Mouse (Mus musculus) heart, embryonic 16.5 days (tissue): Measurements from ENCODE around the gene Raver1. TPM values are rescaled to one million over a fixed set of nuclear protein-coding genes. Genes with fewer than 3 reads are reported as not detected.
A peak's percentile ranks its signal among the peaks of the same experiment; 100 is the strongest.

ENCODE experiments used
- ATAC-seq: fragments of 200-750 bp; cut with Nextera tagmentation; replicated peaks from 2 replicates; pipeline ENCODE4 v1.8.0; 2017; ENCODE audit warnings: moderate number of reproducible peaks; ENCODE audit not compliant: insufficient read depth, low FRiP score; ENCODE audit errors: extremely low read depth
- H3K27ac ChIP-seq: fragments of 300-500 bp; sonication (generic); 2 replicates; pipeline ENCODE4 v1.5.1; 2014; ENCODE audit warnings: mild to moderate bottlenecking, low read length, control low read depth, moderate library complexity
- H3K27me3 ChIP-seq: fragments of 300-500 bp; sonication (generic); 2 replicates; pipeline ENCODE4 v1.6.1; 2014; ENCODE audit warnings: low read length, mixed read lengths; ENCODE audit not compliant: control insufficient read depth, insufficient read depth
- H3K36me3 ChIP-seq: fragments of 300-500 bp; sonication (generic); 2 replicates; pipeline ENCODE4 v1.6.1; 2014; ENCODE audit not compliant: control insufficient read depth, insufficient read depth
- H3K4me1 ChIP-seq: fragments of 300-500 bp; sonication (generic); 2 replicates; pipeline ENCODE4 v1.6.1; 2014; ENCODE audit warnings: low read length, mixed read lengths; ENCODE audit not compliant: control insufficient read depth, insufficient read depth
- H3K4me2 ChIP-seq: fragments of 300-500 bp; sonication (generic); 2 replicates; pipeline ENCODE4 v1.6.1; 2014; ENCODE audit warnings: low read depth, mild to moderate bottlenecking, control low read depth, low read length
- H3K4me3 ChIP-seq: fragments of 300-500 bp; sonication (generic); 2 replicates; pipeline ENCODE4 v1.5.1; 2014; ENCODE audit warnings: mild to moderate bottlenecking, control low read depth, low read length
- H3K9ac ChIP-seq: fragments of 300-500 bp; sonication (generic); 2 replicates; pipeline ENCODE4 v1.6.1; 2014; ENCODE audit warnings: low read length, control low read depth
- H3K9me3 ChIP-seq: fragments of 300-500 bp; sonication (generic); replicated peaks from 2 replicates; pipeline ENCODE4 v1.6.1; 2016; ENCODE audit warnings: low read length; ENCODE audit not compliant: control insufficient read depth
- WGBS: fragments of 180-500 bp; shearing (Covaris S2); extraction: QIAGEN DNeasy Blood & Tissue Kit; methylation state at CpG from one replicate; pipeline ENCODE4 v1.1.7; 2014; 5-methylcytosine and 5-hydroxymethylcytosine counted together
- polyA plus RNA-seq: library from polyadenylated mRNA; unstranded; fragments of >200 nt; fragmentation: Nextera tagmentation; extraction: Ambion mirVana; gene quantifications from 2 replicates; pipeline ENCODE4 v1.2.1, GENCODE M21; 2015

The Raver1 gene
- polyA plus RNA-seq, 1 experiment from 2014 or later: 49.3 TPM

DNA sequence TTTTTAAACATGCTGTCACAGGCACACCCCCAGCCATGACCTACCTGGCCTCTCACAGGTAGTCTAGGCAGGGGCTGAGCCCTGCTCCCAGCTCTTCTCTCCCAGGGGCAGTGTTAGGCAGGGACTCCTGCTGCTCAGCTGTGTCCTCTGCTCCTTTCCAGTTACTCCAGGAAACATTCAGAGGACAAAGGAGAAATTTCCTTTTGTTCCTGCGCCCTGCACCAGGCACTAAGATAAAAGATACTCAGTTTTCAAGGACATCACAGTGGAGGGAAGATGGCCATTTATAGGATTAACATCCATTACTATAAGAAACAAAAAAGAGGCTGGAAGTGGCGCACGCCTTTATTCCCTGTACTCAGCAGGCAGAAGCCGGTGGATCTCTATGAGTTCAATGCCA is 4.2 kb upstream of the Raver1 start:
- no peaks in the 10 kb centered on the region for H3K36me3 ChIP-seq
- H3K4me3 ChIP-seq: no peak overlapping the region
- WGBS: 92% methylated on average over 4 of the region's 4 CpGs
- no peaks in the 10 kb centered on the region for H3K27me3 ChIP-seq
- H3K27ac ChIP-seq: no peak overlapping the region
- H3K4me2 ChIP-seq: no peak overlapping the region
- H3K9ac ChIP-seq: no peak overlapping the region
- no peaks in the 10 kb centered on the region for H3K9me3 ChIP-seq
- peaks cover 6% of the 10 kb centered on the region for H3K4me1 ChIP-seq
- no peak for ATAC-seq

DNA sequence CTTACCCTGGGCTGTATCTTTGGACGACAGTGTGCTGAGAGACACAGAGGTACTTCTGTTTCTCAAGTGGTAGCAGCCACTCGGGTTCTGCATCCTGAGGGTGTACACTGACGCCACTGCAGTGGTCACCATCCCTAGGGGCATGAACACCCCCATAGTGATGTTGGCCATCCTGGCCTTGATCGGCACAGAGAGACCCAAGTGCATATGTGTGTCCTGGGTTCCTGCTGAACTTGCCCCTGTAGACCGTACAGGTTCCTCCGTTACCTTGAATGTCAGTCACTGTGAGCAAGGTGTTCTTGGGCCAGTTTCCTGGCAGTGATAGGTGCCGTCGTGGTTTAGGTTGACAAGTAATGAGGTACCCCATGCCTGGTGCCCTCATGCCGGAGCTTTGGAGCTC is 1.6 kb upstream of the Raver1 start:
- no peak for ATAC-seq
- H3K4me1 ChIP-seq: peaks cover 15% of the 10 kb centered on the region
- no peak overlapping the region for H3K4me3 ChIP-seq
- H3K9me3 ChIP-seq: no peaks in the 10 kb centered on the region
- 90% methylated on average over 9 of the region's 9 CpGs for WGBS
- no peak overlapping the region for H3K9ac ChIP-seq
- no peaks in the 10 kb centered on the region for H3K27me3 ChIP-seq
- H3K27ac ChIP-seq: no peak overlapping the region
- H3K36me3 ChIP-seq: peaks cover 11% of the 10 kb centered on the region
- no peak overlapping the region for H3K4me2 ChIP-seq

DNA sequence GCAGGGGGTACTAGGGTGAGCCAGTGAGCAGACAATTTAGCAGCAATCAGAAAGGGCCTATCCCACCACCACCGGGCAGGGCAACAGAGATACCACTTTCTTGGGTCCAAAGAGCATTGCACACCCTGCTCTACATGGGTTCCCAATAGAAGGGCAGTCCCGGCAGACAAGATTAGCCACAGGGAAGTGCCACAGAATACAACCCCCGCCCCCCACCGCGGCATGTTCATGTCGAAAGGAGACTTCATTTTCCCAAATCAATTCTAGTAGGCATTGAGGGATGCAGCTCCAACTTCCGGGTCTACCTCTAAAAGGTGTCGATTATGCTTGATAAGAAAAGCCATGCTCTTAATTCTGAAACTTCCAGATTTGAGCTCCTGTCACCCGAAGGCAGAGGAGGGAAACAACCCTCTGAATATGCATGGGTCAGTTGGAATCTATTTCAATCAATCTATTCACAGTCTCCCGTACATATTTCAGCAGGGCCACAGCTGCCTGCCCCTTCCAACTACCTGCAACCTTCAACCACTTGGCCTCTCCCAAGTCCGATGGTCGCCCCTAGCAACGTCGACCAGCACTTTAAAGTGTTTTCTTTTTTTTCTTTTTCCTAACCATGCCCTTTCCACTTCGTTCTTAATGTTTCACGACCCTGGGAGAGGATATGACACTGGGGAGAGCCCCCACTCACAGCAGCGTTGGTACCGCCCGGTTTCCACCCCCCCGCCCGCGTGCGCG is 669 bp downstream of the Raver1 start:
- 2% methylated on average over 24 of the region's 24 CpGs for WGBS
- Histone ChIP-seq H3K4me3 (peak overlapping the region; percentile 75), H3K9ac (peak overlapping the region; percentile 85), H3K9me3 (no peaks in the 10 kb centered on the region), H3K36me3 (peaks cover 31% of the 10 kb centered on the region), H3K4me1 (peaks cover 15% of the 10 kb centered on the region), H3K4me2 (peak overlapping the region; percentile 91), H3K27ac (peak overlapping the region; percentile 88), H3K27me3 (no peaks in the 10 kb centered on the region)
- ATAC-seq: no peak

DNA sequence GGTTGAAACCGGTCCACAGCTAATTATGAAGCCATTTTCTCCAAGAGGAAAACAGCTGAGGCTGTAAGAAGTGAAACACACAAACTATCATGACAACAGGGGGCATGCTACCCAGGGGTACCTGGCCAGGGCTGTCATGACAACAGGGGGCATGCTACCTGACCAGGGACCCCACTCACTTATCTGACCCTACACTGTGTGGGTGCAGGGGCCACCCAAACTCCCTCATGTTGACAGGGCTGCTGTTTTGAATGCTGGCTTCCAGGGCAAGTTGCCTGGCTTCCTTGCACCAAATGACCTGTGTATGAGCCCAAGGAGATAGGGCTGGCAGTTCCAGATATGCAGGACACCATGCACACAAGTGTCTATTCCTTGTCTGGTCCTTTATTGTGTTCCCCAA is 1.3 kb downstream of the Raver1 start:
- H3K27ac ChIP-seq: no peak overlapping the region
- no peaks in the 10 kb centered on the region for H3K9me3 ChIP-seq
- H3K4me2 ChIP-seq: peak overlapping the region; percentile 91
- ATAC-seq: no peak
- H3K9ac ChIP-seq: peak overlapping the region; percentile 85
- peaks cover 37% of the 10 kb centered on the region for H3K36me3 ChIP-seq
- 84% methylated on average over 1 of the region's 1 CpGs for WGBS
- H3K4me3 ChIP-seq: peak overlapping the region; percentile 75
- H3K27me3 ChIP-seq: no peaks in the 10 kb centered on the region
- H3K4me1 ChIP-seq: peaks cover 15% of the 10 kb centered on the region

DNA sequence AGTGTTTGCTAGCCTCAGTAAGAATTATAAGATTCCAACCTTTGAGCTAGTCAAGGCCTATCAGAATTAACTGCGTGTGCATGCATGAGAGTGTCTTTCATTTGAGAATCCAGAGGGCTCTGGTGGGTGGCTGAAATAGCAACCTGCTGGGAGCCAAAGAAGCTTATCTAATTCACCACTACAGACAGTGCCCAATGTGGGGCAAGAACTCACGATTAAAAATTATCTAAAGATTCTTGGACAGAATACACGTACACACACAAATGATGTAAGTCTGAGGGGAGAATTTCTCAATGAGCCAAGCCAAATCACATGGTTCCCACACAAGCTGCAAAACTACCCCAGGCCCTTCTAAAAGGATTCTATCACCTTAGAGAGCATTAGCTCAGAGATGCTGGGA is 8.5 kb downstream of the Raver1 start:
- Histone ChIP-seq H3K4me2 (no peak overlapping the region), H3K9ac (no peak overlapping the region), H3K4me1 (peaks cover 3% of the 10 kb centered on the region; the same call in 1 of the 2 replicates), H3K9me3 (no peaks in the 10 kb centered on the region), H3K4me3 (no peak overlapping the region), H3K27me3 (no peaks in the 10 kb centered on the region), H3K36me3 (peaks cover 91% of the 10 kb centered on the region), H3K27ac (no peak overlapping the region)
- WGBS: 34% methylated on average over 3 of the region's 3 CpGs
- peak; percentile 49 for ATAC-seq

DNA sequence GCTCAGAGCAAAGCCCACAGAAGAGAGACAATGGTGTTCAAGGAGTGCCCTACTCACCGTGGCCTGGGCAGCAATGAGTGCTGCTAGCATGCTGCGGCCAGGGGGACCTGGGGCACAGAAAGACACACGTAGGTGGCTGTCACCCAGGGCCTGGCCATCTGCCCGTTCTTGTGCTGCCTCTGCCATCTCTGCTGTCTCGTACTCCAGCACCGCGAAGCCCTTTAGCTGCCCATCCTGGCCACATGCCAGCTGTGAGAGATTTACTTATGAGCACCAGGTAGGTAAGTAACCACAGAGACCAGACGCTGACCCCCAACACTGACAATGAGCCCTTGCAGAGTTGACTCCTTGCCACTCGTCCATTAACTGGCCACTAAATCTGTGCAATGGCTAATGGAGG is 10.7 kb downstream of the Raver1 start:
- no peak overlapping the region for H3K4me2 ChIP-seq
- WGBS: 69% methylated on average over 9 of the region's 9 CpGs
- H3K9me3 ChIP-seq: no peaks in the 10 kb centered on the region
- ATAC-seq: no peak
- no peak overlapping the region for H3K9ac ChIP-seq
- H3K27me3 ChIP-seq: no peaks in the 10 kb centered on the region
- no peak overlapping the region for H3K4me3 ChIP-seq
- peaks cover 87% of the 10 kb centered on the region for H3K36me3 ChIP-seq
- peaks cover 3% of the 10 kb centered on the region; the same call in 1 of the 2 replicates for H3K4me1 ChIP-seq
- no peak overlapping the region for H3K27ac ChIP-seq

DNA sequence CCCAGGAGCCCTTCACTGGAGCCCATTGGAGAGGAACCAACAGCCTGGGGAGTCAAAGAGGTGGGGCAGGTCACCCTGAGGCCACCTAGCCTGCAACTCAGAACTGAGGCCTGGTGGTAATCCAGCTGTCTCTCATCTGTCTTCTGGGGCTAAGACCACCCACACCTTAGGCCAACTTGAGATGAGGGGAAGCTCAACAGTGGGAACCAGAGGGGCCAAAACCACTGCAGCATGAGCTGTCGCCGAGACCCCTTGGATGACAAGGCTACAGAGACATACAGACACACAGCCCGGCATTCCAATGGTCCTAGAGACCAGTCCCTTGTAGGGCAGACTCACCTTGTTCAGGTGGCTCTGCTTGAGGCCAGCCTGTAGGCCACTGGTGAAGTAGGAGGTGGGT is 16.2 kb downstream of the Raver1 start:
- no peak overlapping the region for H3K4me3 ChIP-seq
- WGBS: 88% methylated on average over 3 of the region's 3 CpGs
- no peak overlapping the region for H3K9ac ChIP-seq
- H3K36me3 ChIP-seq: peaks cover 56% of the 10 kb centered on the region
- no peaks in the 10 kb centered on the region for H3K27me3 ChIP-seq
- H3K9me3 ChIP-seq: no peaks in the 10 kb centered on the region
- no peak overlapping the region for H3K4me2 ChIP-seq
- no peak overlapping the region for H3K27ac ChIP-seq
- H3K4me1 ChIP-seq: peaks cover 11% of the 10 kb centered on the region
- no peak for ATAC-seq

DNA sequence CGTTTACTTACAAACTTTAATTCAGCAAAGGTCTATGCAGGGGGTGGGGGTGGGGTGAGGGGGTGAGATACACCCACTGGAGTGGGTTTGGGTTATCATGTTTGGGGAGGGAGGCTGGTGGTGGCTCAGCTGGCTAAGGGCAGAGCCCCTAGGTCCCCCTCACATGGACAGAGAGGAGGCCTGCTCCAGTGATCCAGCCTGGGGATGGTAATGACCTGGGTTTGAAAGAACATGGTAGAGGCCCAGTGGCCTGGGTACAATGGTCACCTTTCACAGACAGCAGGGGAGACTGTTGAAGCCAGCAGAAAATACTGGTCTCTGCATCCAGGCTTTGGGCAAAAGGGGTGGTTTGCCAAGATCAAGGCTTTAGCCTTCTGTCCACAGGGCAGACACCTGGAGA is 17.6 kb downstream of the Raver1 start:
- Histone ChIP-seq H3K4me3 (no peak overlapping the region), H3K4me1 (peaks cover 11% of the 10 kb centered on the region), H3K27me3 (no peaks in the 10 kb centered on the region), H3K36me3 (peaks cover 42% of the 10 kb centered on the region), H3K27ac (peak overlapping the region; percentile 68; the same call in 1 of the 2 replicates), H3K9ac (no peak overlapping the region), H3K9me3 (no peaks in the 10 kb centered on the region), H3K4me2 (no peak overlapping the region)
- WGBS: 79% methylated on average over 1 of the region's 1 CpGs
- no peak for ATAC-seq

DNA sequence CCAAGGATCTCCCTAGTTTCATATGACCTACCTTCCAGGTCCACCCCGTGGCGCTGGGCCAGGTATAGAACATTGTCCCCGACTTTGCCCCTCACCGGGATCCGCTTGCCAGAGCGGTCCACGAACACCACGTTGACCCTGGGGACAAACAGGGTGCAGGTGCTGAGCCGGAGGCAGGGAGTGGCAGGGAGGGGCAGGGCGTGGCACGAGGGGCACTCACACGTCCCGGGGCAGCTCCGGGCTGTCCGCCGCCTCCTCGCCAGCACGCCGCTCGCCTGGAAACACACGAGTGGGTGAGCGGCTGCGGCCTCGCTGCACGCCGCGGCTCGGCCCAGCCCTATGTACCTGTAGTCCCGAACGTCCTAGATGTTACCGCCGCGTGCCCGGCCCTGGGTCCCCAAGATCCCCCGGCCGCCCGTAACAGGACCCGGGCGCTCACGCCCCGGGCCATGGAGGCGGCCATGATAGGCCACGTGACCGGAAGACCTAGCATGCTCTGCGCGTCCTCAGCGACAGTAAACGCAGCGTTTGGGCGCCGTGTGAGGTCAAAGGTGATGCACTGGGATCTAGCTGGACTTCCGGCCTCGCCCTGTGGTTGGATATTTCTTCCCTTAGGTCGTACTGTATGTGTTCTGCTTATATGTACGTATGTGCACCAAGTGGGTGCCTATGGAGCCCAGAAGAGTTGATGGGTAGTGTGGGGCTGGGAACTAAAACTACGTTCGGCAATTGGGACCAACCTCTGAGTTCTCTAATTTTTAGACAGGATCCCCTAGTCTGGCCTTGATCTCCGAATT is 18.6 kb downstream of the Raver1 start, which contains the start of the genes Gm49373 and Fdx1l:
Gm49373 (minus strand) TSS at position 53 of the 797 bp plus-strand sequence.
Fdx1l (minus strand) TSS at position 571 of the 797 bp plus-strand sequence.
- peaks cover 32% of the 10 kb centered on the region for H3K36me3 ChIP-seq
- H3K9me3 ChIP-seq: no peaks in the 10 kb centered on the region
- WGBS: 2% methylated on average over 58 of the region's 58 CpGs
- H3K9ac ChIP-seq: peak within 1 kb of the TSS; percentile 93
- ATAC-seq: peak; percentile 93
- peak within 1 kb of the TSS; percentile 96 for H3K4me3 ChIP-seq
- H3K4me1 ChIP-seq: peaks cover 11% of the 10 kb centered on the region
- peak within 1 kb of the TSS; percentile 87 for H3K4me2 ChIP-seq
- H3K27ac ChIP-seq: peak within 1 kb of the TSS; percentile 68
- no peaks in the 10 kb centered on the region for H3K27me3 ChIP-seq
